10 mouse cellular contexts compared by ENCODE assay signal in genomic region chr16:23233496-23233895, GRCm38 (mm10). TPM values are rescaled to one million over a fixed set of nuclear protein-coding genes. Genes with fewer than 3 reads are reported as not detected.
A peak's percentile ranks its signal among the peaks of the same experiment; 100 is the strongest.
DNase-seq lines count a peak whose midpoint lies in the region; ATAC-seq and TF ChIP-seq lines count a peak whose summit lies in the region.
"Had no signal": no experiment of that assay in that cellular context is flagged by ENCODE, and none has a peak within 500 bp of the region (broad histone marks: within the 10 kb centered on the region; RNA-seq: fewer than 3 reads in every experiment).

No protein-coding gene starts in this region.

- 73% methylated on average over 10 of the region's 10 CpGs for WGBS in intestine, embryonic 14.5 days
- 72% methylated on average over 10 of the region's 10 CpGs for WGBS in intestine, postnatal 0 days
- WGBS in heart, embryonic 13.5 days: 66% methylated on average over 10 of the region's 10 CpGs
- WGBS in forebrain, embryonic 11.5 days: 88% methylated on average over 10 of the region's 10 CpGs
- 86% methylated on average over 10 of the region's 10 CpGs for WGBS in hindbrain, postnatal 0 days

- peaks cover 26% of the 10 kb centered on the region for H3K4me1 ChIP-seq in intestine, embryonic 14.5 days (replicated peaks; ENCODE audit: control insufficient read depth, insufficient read depth, low read length)
- H3K4me1 ChIP-seq in intestine, postnatal 0 days (replicated peaks; ENCODE audit: control insufficient read depth, insufficient read depth, low read length): no peaks in the 10 kb centered on the region
- peaks cover 4 to 16% of the 10 kb centered on the region in 2 experiments for H3K4me1 ChIP-seq in ES-E14 (ENCODE audit: control insufficient read depth in 2 of 2, insufficient read depth in 2 of 2, low read length in 2 of 2, poor library complexity in 1 of 2)
- H3K4me1 ChIP-seq in heart, embryonic 13.5 days: peaks cover 64% of the 10 kb centered on the region
- H3K4me1 ChIP-seq in forebrain, embryonic 11.5 days (replicated peaks; ENCODE audit: control insufficient read depth, insufficient read depth, low read length): no peaks in the 10 kb centered on the region
- H3K4me1 ChIP-seq in hindbrain, postnatal 0 days (ENCODE audit: insufficient read depth, low read length): no peaks in the 10 kb centered on the region

- H3K36me3 ChIP-seq in intestine, embryonic 14.5 days (ENCODE audit: control insufficient read depth, insufficient read depth, low read length): no peaks in the 10 kb centered on the region
- no peaks in the 10 kb centered on the region for H3K36me3 ChIP-seq in intestine, postnatal 0 days (ENCODE audit: control insufficient read depth, insufficient read depth)
- H3K36me3 ChIP-seq in ES-E14 (ENCODE audit: control insufficient read depth, insufficient read depth, low read length, poor library complexity, severe bottlenecking): no peaks in the 10 kb centered on the region
- peaks cover 3% of the 10 kb centered on the region; the same call in 1 of the 2 replicates for H3K36me3 ChIP-seq in heart, embryonic 13.5 days
- H3K36me3 ChIP-seq in forebrain, embryonic 11.5 days (ENCODE audit: control insufficient read depth, insufficient read depth, low read length): no peaks in the 10 kb centered on the region
- no peaks in the 10 kb centered on the region for H3K36me3 ChIP-seq in hindbrain, postnatal 0 days (ENCODE audit: insufficient read depth, low read length)

- peak; percentile 50 for DNase-seq in intestine, embryonic 14.5 days (ENCODE audit: low spot score)
- DNase-seq in ES-E14 (ENCODE audit: low read depth, low spot score): no peak
- no peak for DNase-seq in forebrain, embryonic 11.5 days (ENCODE audit: low spot score)
- DNase-seq in MN1 (ENCODE audit: low spot score): no peak
- no peak for DNase-seq in hindbrain, postnatal 0 days (ENCODE audit: low spot score)

- ATAC-seq in intestine, embryonic 14.5 days (replicated peaks; ENCODE audit: low FRiP score, low TSS enrichment, low read depth): no peak
- no peak for ATAC-seq in intestine, postnatal 0 days
- no peak; the same call in 1 of the 2 replicates for ATAC-seq in heart, embryonic 13.5 days (ENCODE audit: extremely low read depth, insufficient number of reproducible peaks, low FRiP score, low TSS enrichment)
- ATAC-seq in megakaryocyte progenitor cell, adult 5-6 weeks (replicated peaks; ENCODE audit: poor library complexity): peak; percentile 99
- ATAC-seq in forebrain, embryonic 11.5 days (replicated peaks; ENCODE audit: low FRiP score): no peak
- no peak for ATAC-seq in hindbrain, postnatal 0 days
- ATAC-seq: forebrain, embryonic 13.5 days had no signal

- TF ChIP-seq CTCF in intestine, postnatal 0 days (IDR thresholded peaks at IDR 0.05; ENCODE audit: low read depth): no peak
- no peak for TF ChIP-seq CTCF in hindbrain, postnatal 0 days (IDR thresholded peaks at IDR 0.05; ENCODE audit: low read depth)

- in situ Hi-C loops in ES-E14 (cut with MboI; ENCODE audit: low sequenced_read_pairs in 2 of 2, unreplicated experiment in 2 of 2): no loop called here

- no peak overlapping the region for H3K9ac ChIP-seq in intestine, embryonic 14.5 days (ENCODE audit: low read length)
- H3K9ac ChIP-seq in intestine, postnatal 0 days (ENCODE audit: low read depth, low read length): no peak overlapping the region
- peak overlapping the region; percentile 29; the same call in 1 of the 2 replicates for H3K9ac ChIP-seq in ES-E14 (ENCODE audit: insufficient read depth, low read depth, low read length, poor library complexity, severe bottlenecking)
- H3K9ac ChIP-seq in heart, embryonic 13.5 days: no peak overlapping the region
- no peak overlapping the region for H3K9ac ChIP-seq in forebrain, embryonic 11.5 days (ENCODE audit: low read length)
- no peak overlapping the region for H3K9ac ChIP-seq in hindbrain, postnatal 0 days (replicated peaks; ENCODE audit: low read length)
- H3K9ac ChIP-seq: forebrain, embryonic 13.5 days; midbrain, embryonic 12.5 days had no signal

- H3K4me2 ChIP-seq in intestine, embryonic 14.5 days (ENCODE audit: low read length): no peak overlapping the region
- H3K4me2 ChIP-seq in intestine, postnatal 0 days (replicated peaks; ENCODE audit: low read depth): no peak overlapping the region
- no peak overlapping the region for H3K4me2 ChIP-seq in heart, embryonic 13.5 days
- no peak overlapping the region for H3K4me2 ChIP-seq in forebrain, embryonic 11.5 days (ENCODE audit: low read depth, low read length, severe bottlenecking)
- H3K4me2 ChIP-seq in hindbrain, postnatal 0 days (ENCODE audit: low read depth, low read length): no peak overlapping the region
- H3K4me2 ChIP-seq: forebrain, embryonic 13.5 days; midbrain, embryonic 12.5 days had no signal

- H3K9me3 ChIP-seq in intestine, embryonic 14.5 days (ENCODE audit: control insufficient read depth, low read length): no peaks in the 10 kb centered on the region
- no peaks in the 10 kb centered on the region for H3K9me3 ChIP-seq in intestine, postnatal 0 days (ENCODE audit: control insufficient read depth)
- no peaks in the 10 kb centered on the region for H3K9me3 ChIP-seq in ES-E14 (ENCODE audit: control insufficient read depth, insufficient read depth, low read depth, low read length)
- no peaks in the 10 kb centered on the region for H3K9me3 ChIP-seq in heart, embryonic 13.5 days
- no peaks in the 10 kb centered on the region for H3K9me3 ChIP-seq in forebrain, embryonic 11.5 days (ENCODE audit: control insufficient read depth, low read length)
- H3K9me3 ChIP-seq in hindbrain, postnatal 0 days (ENCODE audit: low read length): no peaks in the 10 kb centered on the region
- H3K9me3 ChIP-seq: forebrain, embryonic 13.5 days; midbrain, embryonic 12.5 days had no signal

- no peaks in the 10 kb centered on the region for H3K27me3 ChIP-seq in intestine, embryonic 14.5 days (replicated peaks; ENCODE audit: control insufficient read depth, insufficient read depth, low read length)
- H3K27me3 ChIP-seq in intestine, postnatal 0 days (replicated peaks; ENCODE audit: control insufficient read depth, insufficient read depth, low read length): no peaks in the 10 kb centered on the region
- peaks cover 28% of the 10 kb centered on the region for H3K27me3 ChIP-seq in heart, embryonic 13.5 days (replicated peaks)
- H3K27me3 ChIP-seq in forebrain, embryonic 11.5 days (ENCODE audit: control insufficient read depth, insufficient read depth, low read length): peaks cover 3% of the 10 kb centered on the region; the same call in 1 of the 2 replicates
- no peaks in the 10 kb centered on the region for H3K27me3 ChIP-seq in hindbrain, postnatal 0 days (ENCODE audit: insufficient read depth, low read length)
- H3K27me3 ChIP-seq: forebrain, embryonic 13.5 days; midbrain, embryonic 12.5 days had no signal

- H3K27ac ChIP-seq in intestine, embryonic 14.5 days (ENCODE audit: low read depth): no peak overlapping the region
- H3K27ac ChIP-seq in intestine, postnatal 0 days (ENCODE audit: low read depth, low read length): no peak overlapping the region
- H3K27ac ChIP-seq in ES-E14 (ENCODE audit: insufficient read depth, low read depth, low read length, poor library complexity, severe bottlenecking): no peak overlapping the region
- 0 out of 2 replicates have a peak overlapping the region, but pooled peaks have one; percentile 8 for H3K27ac ChIP-seq in heart, embryonic 13.5 days (replicated peaks)
- H3K27ac ChIP-seq in forebrain, embryonic 11.5 days (ENCODE audit: low read depth, low read length): no peak overlapping the region
- no peak overlapping the region for H3K27ac ChIP-seq in hindbrain, postnatal 0 days
- H3K27ac ChIP-seq: forebrain, embryonic 13.5 days; midbrain, embryonic 12.5 days had no signal

- no peak overlapping the region for H3K4me3 ChIP-seq in intestine, embryonic 14.5 days (ENCODE audit: low read depth, low read length)
- no peak overlapping the region for H3K4me3 ChIP-seq in intestine, postnatal 0 days (ENCODE audit: low read depth, low read length)
- no peak overlapping the region for H3K4me3 ChIP-seq in ES-E14 (ENCODE audit: insufficient read depth in 1 of 2, low read depth in 1 of 2, low read length in 2 of 2, poor library complexity in 1 of 2, severe bottlenecking in 1 of 2)
- no peak overlapping the region for H3K4me3 ChIP-seq in heart, embryonic 13.5 days
- no peak overlapping the region for H3K4me3 ChIP-seq in forebrain, embryonic 11.5 days (ENCODE audit: low read depth, low read length)
- H3K4me3 ChIP-seq in hindbrain, postnatal 0 days (ENCODE audit: low read length): no peak overlapping the region
- H3K4me3 ChIP-seq: forebrain, embryonic 13.5 days; midbrain, embryonic 12.5 days had no signal

TF ChIP-seq in ES-E14, 5 proteins besides CTCF, POLR2A, EP300 and RAD21:
- TF ChIP-seq ZC3H11A (IDR thresholded peaks at IDR 0.05; ENCODE audit: borderline replicate concordance, low read depth, low read length) (no peak), HCFC1 (IDR thresholded peaks at IDR 0.05; ENCODE audit: borderline replicate concordance, insufficient read depth, low read length) (no peak), CHD2 (IDR thresholded peaks at IDR 0.05; ENCODE audit: low read depth, low read length) (no peak)

RNA-seq across cellular contexts. Expression of gene St6gal1, which starts 9.0 kb away (rescaled TPM):
- polyA plus RNA-seq in intestine, embryonic 14.5 days (2014; fragmentation: Nextera tagmentation; extraction: Ambion mirVana): 22.4 and 26.7 TPM in 2 replicates
- polyA plus RNA-seq in intestine, postnatal 0 days (2015; fragmentation: Nextera tagmentation; extraction: Ambion mirVana): 6.0 and 6.8 TPM in 2 replicates
- total RNA-seq in ES-E14 (2012; rRNA removed): 7.2 and 7.7 TPM in 2 replicates
- polyA plus RNA-seq in heart, embryonic 13.5 days (2015; fragmentation: Nextera tagmentation; extraction: Ambion mirVana): 15.9 and 18.1 TPM in 2 replicates
- total RNA-seq in megakaryocyte progenitor cell, adult 5-6 weeks (2015): 0.05 and 0.37 TPM in 2 replicates
- total RNA-seq in megakaryocyte progenitor cell, adult 5-6 weeks (2017): 0.03 and 1.2 TPM in 2 replicates
- polyA plus RNA-seq in forebrain, embryonic 11.5 days (2014; fragmentation: Nextera tagmentation; extraction: Ambion mirVana): 24.7 TPM in 2 replicates
- total RNA-seq in hindbrain, postnatal 0 days (2014; rRNA removed): 23.9 and 39.9 TPM in 2 replicates
- polyA plus RNA-seq in hindbrain, postnatal 0 days (2015; fragmentation: Nextera tagmentation; extraction: Ambion mirVana): 10.4 and 11.6 TPM in 2 replicates
